Mouse (Mus musculus) hindbrain, postnatal 0 days (tissue): Measurements from ENCODE around the gene Map7d2. TPM values are rescaled to one million over a fixed set of nuclear protein-coding genes. Genes with fewer than 3 reads are reported as not detected.
A peak's percentile ranks its signal among the peaks of the same experiment; 100 is the strongest.

Experiments used
- ATAC-seq: fragments of 200-750 bp; cut with Nextera tagmentation; 2 replicates; pipeline ENCODE4 v1.8.0; 2017; ENCODE audit warnings: mild to moderate bottlenecking, moderate TSS enrichment, moderate library complexity
- DNase-seq: peaks from one replicate; pipeline ENCODE4 v3.0.0-alpha.2; 2015; ENCODE audit warnings: low spot score
- H3K27ac ChIP-seq: fragments of 300-500 bp; sonication (generic); 2 replicates; pipeline ENCODE4 v1.5.1; 2014; ENCODE audit warnings: mild to moderate bottlenecking
- H3K27me3 ChIP-seq: fragments of 300-500 bp; sonication (generic); 2 replicates; pipeline ENCODE4 v1.6.1; 2014; ENCODE audit warnings: low read length, mixed read lengths; ENCODE audit not compliant: insufficient read depth
- H3K36me3 ChIP-seq: fragments of 300-500 bp; sonication (generic); 2 replicates; pipeline ENCODE4 v1.6.1; 2014; ENCODE audit warnings: low read length, mixed read lengths; ENCODE audit not compliant: insufficient read depth
- H3K4me1 ChIP-seq: fragments of 300-500 bp; sonication (generic); 2 replicates; pipeline ENCODE4 v1.6.1; 2014; ENCODE audit warnings: antibody characterized with exemption, low read length, mixed read lengths; ENCODE audit not compliant: insufficient read depth
- H3K4me2 ChIP-seq: fragments of 300-500 bp; sonication (generic); 2 replicates; pipeline ENCODE4 v1.6.1; 2014; ENCODE audit warnings: low read depth, mild to moderate bottlenecking, low read length, moderate library complexity, mixed read lengths
- H3K4me3 ChIP-seq: fragments of 300-500 bp; sonication (generic); 2 replicates; pipeline ENCODE4 v1.5.1; 2014; ENCODE audit warnings: low read length
- H3K9ac ChIP-seq: fragments of 300-500 bp; sonication (generic); replicated peaks from 2 replicates; pipeline ENCODE4 v1.6.1; 2014; ENCODE audit warnings: mild to moderate bottlenecking, low read length, moderate library complexity, mixed read lengths
- H3K9me3 ChIP-seq: fragments of 300-500 bp; sonication (generic); 2 replicates; pipeline ENCODE4 v1.6.1; 2016; ENCODE audit warnings: low read length, mixed read lengths
- CTCF ChIP-seq: IDR thresholded peaks from 2 replicates; pipeline ENCODE4 v1.5.1; 2016; ENCODE audit warnings: antibody characterized with exemption, control low read depth, low read depth
- WGBS: fragments of 180-500 bp; shearing (Covaris S2); extraction: QIAGEN DNeasy Blood & Tissue Kit; methylation state at CpG from one replicate; pipeline ENCODE4 v1.1.7; 2014; 5-methylcytosine and 5-hydroxymethylcytosine counted together
- polyA plus RNA-seq: library from polyadenylated mRNA; unstranded; fragments of >200 nt; fragmentation: Nextera tagmentation; extraction: Ambion mirVana; gene quantifications from 2 replicates; pipeline ENCODE4 v1.2.1, GENCODE M21; 2015
- total RNA-seq: library from RNA; depleted of rRNA; stranded (reverse); fragments of >200 nt; gene quantifications from 2 replicates; pipeline ENCODE4 v1.2.3, GENCODE M21; 2014; rRNA removed

Gene Map7d2
- total RNA-seq (27.7 and 28.0 TPM in 2 replicates), polyA plus RNA-seq (72.4 and 76.4 TPM in 2 replicates)

DNA sequence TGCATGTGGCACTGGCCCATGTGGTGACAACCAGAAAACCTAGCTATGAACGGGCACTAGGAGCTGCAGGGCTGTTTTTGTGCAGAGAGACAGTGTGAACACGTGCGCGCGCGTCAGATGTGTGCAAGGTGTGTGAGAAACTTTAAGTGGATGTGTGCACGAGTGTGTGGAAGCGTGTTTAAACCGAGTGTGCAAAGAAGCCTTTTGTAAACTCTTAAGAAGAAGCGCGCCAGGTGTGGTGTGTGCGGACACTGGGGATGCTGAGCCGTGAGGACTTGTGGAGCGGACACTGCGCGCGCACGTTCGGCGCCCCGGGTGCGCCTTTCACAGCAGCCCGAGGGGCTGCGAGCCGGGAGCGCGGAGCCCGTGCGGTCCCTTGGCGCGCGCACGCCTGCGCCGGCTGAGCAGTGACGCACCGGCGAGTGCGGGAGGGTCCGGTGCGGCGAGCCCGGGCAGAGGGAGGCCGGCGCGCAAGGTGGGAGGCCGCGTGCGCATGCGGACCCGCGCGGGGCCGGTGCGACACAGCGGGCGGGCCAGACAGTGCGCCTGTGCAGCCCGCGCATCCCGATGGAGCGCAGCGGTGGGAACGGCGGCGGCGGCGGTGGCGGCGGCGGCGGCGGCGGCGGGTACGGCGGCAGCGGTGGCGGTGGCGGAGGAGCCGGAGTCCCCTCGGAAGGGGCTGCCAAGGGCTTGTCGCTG lies at the start of gene Map7d2:
Map7d2 (plus strand) TSS at position 443 of the 699 bp plus-strand sequence.
- peak; percentile 92 for ATAC-seq
- H3K4me3 ChIP-seq, result peak within 1 kb of the TSS; percentile 58

DNA sequence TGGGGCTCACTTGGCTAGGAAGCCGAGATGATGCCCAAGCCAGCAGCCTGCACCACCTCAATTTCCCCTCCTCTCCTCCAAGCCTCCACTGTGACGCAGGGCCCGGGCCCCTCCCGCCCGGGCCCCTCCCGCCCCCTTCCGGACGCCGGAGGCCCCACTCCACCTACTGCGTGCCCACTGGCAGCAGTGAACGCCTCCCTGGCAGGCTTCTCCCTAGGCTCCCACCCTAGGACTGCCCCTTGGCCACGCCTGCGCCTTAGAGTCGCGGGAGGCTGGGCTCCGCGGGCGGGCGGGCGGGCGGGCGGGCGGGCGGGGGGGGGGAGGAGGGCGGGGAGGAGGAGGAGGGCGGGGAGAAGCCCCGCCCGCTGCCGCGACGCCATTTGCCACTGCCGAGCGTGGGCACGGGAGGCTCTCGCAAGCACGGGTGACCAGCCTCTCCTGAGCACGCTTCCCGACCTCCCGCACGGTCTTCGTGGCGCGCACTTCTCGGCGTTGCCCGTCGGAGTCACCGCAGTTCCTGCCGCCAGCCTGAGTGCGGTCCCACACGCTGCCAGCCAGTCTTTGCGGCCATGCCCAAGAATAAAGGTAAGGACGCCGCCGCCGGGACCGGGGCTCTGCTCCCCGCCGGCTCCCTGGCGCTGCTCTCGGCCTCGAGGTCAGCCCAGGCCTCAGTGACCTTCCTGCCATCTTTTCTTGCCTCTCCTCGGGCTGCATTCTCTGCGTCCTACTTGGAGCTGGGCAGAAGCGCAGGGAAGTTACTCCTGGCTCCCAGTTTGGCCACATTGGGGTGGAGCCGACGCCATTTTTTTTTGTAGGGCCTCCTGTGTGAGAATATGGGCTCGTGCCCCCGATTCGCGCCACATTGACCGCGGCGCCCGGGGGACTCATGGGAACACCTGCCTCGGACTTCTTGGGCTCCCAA lies 42.3 kb upstream of the Map7d2 start, which contains the start of gene Eif1ax:
Eif1ax (plus strand) TSS at position 348 of the 922 bp plus-strand sequence.
- Histone ChIP-seq H3K9me3 (no peaks in the 10 kb centered on the region), H3K9ac (peak within 1 kb of the TSS; percentile 66), H3K36me3 (no peaks in the 10 kb centered on the region), H3K27me3 (no peaks in the 10 kb centered on the region), H3K27ac (peak within 1 kb of the TSS; percentile 85), H3K4me1 (no peaks in the 10 kb centered on the region), H3K4me2 (peak within 1 kb of the TSS; percentile 60), H3K4me3 (peak within 1 kb of the TSS; percentile 59)
- WGBS, result 25% methylated on average over 59 of the region's 76 CpGs
- peak; percentile 96 for ATAC-seq
- no peak for TF ChIP-seq CTCF
- DNase-seq, result peak; percentile 81

More for the DNA sequence above, at the start of gene Map7d2:
- Histone ChIP-seq H3K9me3 (no peaks in the 10 kb centered on the region), H3K9ac (peak within 1 kb of the TSS; percentile 56), H3K4me2 (peak within 1 kb of the TSS; percentile 70), H3K36me3 (no peaks in the 10 kb centered on the region), H3K4me1 (no peaks in the 10 kb centered on the region), H3K27me3 (no peaks in the 10 kb centered on the region), H3K27ac (peak within 1 kb of the TSS; percentile 74)
- no peak for TF ChIP-seq CTCF
- 30% methylated on average over 66 of the region's 83 CpGs for WGBS
- peak; percentile 70 for DNase-seq

DNA sequence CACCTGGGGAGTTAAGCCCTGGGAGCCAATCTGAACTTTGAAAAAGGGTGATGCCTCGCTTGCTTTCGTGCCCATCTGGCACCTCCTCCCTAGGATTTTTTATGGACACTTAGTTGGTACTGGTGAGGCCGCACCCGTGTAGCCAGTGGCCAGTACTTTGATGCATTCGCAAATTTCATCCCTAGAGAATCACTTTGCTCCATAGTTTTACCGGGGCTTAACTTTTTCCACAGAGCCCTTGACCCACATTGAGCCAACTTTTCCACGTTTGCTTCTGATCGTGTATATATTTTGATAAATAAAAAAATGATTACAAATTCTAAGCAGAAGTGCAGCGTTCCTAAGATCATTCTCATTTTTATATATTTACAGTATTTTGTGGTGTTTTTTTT lies 41.6 kb upstream of the Map7d2 start:
- Histone ChIP-seq H3K9me3 (no peaks in the 10 kb centered on the region), H3K4me2 (peak overlapping the region; percentile 60), H3K9ac (peak overlapping the region; percentile 66), H3K4me1 (no peaks in the 10 kb centered on the region), H3K27me3 (no peaks in the 10 kb centered on the region), H3K27ac (peak overlapping the region; percentile 85), H3K36me3 (no peaks in the 10 kb centered on the region), H3K4me3 (peak overlapping the region; percentile 59)
- ATAC-seq (no peak), DNase-seq (no peak)
- no peak for TF ChIP-seq CTCF
- WGBS, result 38% methylated on average over 9 of the region's 9 CpGs

DNA sequence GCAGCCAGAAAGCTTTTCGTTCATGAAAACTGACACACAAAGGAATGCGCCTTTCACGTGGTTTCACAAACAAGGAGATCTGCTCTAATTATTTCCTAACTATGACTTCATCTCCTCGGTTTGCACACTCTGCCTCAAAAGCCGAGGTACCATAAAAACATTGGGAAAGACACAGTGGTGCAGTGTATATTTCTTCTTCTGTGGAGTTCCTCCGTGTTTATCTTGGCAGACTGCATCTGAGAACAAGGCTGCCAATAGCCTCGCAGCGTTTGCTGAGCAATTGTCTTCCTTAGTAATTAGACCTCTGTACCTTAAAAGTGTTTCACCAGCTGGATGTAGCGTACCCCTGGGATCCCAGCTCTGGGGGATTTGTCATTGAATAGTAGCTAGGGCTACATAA lies 27.3 kb upstream of the Map7d2 start:
- no peak overlapping the region for H3K27ac ChIP-seq
- H3K36me3 ChIP-seq, result no peaks in the 10 kb centered on the region
- DNase-seq (no peak), ATAC-seq (no peak)
- H3K9me3 ChIP-seq, result no peaks in the 10 kb centered on the region
- no peak overlapping the region for H3K4me2 ChIP-seq
- no peak overlapping the region for H3K9ac ChIP-seq
- TF ChIP-seq CTCF, result no peak
- WGBS, result 69% methylated on average over 9 of the region's 9 CpGs
- no peaks in the 10 kb centered on the region for H3K4me1 ChIP-seq
- H3K4me3 ChIP-seq, result no peak overlapping the region
- no peaks in the 10 kb centered on the region for H3K27me3 ChIP-seq

DNA sequence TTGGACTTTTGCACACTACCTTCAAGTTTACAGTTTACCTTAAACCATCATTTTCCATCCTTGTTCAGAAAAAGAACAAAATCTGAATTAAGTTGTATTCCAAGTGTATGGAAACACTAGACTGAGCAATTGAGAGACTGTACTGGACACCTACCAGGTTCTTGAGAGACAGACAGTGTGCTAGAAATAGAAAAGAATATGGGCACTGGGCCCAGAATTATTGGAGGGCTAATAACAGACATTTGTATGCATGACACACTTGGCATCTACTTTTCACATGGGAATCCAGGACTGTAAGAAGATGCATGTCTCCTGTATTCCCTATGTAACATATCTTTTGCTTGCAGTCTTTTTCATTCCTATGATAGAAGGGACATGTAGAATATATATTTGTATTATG lies 25.4 kb upstream of the Map7d2 start:
- Histone ChIP-seq H3K36me3 (no peaks in the 10 kb centered on the region), H3K4me2 (no peak overlapping the region), H3K4me3 (no peak overlapping the region), H3K9me3 (no peaks in the 10 kb centered on the region), H3K4me1 (no peaks in the 10 kb centered on the region), H3K27ac (no peak overlapping the region), H3K27me3 (no peaks in the 10 kb centered on the region), H3K9ac (no peak overlapping the region)
- DNase-seq, result peak; percentile 31
- no peak for ATAC-seq
- TF ChIP-seq CTCF, result no peak

DNA sequence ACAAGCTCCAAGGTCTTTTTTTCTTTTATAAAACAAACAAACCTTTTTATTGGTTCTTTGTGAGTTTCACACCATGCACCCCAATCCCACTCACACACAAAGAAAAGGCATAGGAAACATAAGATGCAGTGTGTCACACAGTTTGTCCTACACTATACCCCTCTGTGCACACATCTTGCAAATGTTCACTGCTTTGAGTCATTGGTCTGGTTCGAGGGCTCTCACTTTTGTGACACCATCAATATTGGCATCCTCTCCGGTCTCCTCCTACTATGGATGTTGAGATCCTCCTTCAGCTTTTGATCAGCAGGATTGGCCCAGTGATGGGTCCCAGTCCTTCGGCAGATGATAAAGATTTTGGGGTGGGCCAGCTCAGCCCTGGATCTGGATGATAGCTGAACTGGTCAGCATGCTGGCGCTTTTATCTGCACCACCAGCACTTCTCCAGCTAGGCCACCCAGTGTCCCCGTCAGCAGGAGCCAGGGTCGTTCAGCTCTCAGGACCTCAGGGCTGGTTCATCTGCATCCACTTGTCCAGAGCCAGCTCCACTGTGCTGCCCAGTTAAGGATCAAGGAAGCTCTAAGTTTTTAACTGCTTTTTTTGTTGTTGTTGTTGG lies 23.9 kb upstream of the Map7d2 start:
- DNase-seq (no peak), ATAC-seq (no peak)
- TF ChIP-seq CTCF, result no peak
- Histone ChIP-seq H3K9me3 (no peaks in the 10 kb centered on the region), H3K4me1 (no peaks in the 10 kb centered on the region), H3K27ac (no peak overlapping the region), H3K4me2 (no peak overlapping the region), H3K4me3 (no peak overlapping the region), H3K9ac (no peak overlapping the region), H3K36me3 (no peaks in the 10 kb centered on the region), H3K27me3 (no peaks in the 10 kb centered on the region)
- 75% methylated on average over 6 of the region's 6 CpGs for WGBS
